Mouse (Mus musculus) spleen, adult 18-20 months (tissue): Measurements from ENCODE around the gene Uba2.
A peak's percentile ranks its signal among the peaks of the same experiment; 100 is the strongest.
"Not testable (repeated sequence)": the region's sequence is repeated elsewhere in the genome, so short reads cannot be mapped to it uniquely, and the experiment has no call there.

Experiments used
- DNase-seq, 2 experiments: peaks; one replicate each; pipeline ENCODE4 v3.0.0; 2022; ENCODE audit warnings: mixed read lengths in 2 of 2

The Uba2 gene

DNA sequence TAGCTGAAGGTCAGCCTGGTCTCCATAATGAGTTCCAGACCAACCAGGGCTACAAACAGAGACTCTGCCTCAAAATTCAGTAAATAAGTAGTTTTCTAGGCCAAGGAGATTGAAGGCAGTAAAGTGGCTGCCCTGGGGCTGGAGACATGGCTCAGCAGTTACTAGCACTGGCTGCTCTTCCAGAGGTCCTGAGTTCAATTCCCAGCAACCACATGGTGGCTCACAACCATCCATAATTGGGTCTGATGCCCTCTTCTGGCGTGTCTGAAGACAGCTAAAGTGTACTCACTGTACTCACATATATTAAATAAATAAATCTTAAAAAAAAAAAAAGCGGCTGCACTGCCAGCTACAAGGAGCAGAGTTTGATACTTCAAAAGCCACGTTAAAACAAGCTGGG lies 3.4 kb downstream of the Uba2 start:
- DNase-seq: no peak

DNA sequence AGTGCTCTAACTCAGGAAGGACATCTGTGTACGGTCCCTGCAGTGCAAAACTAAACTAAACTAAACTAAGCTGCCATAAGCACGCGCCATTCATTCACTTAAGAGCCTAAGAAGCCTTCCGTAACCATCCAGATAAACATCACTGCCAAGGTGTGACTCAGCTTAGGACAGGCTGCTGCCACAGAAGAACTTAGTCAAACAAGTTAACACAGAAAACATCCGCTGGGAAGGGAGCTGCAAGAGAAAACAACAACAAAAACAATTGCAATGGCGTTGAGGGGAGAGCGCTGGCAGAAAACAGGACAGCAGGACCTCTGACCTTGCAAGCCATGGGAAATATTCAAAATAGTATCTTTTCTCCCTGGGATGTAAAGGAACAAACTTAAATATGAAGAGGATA lies 4.7 kb downstream of the Uba2 start:
- DNase-seq: no peak

DNA sequence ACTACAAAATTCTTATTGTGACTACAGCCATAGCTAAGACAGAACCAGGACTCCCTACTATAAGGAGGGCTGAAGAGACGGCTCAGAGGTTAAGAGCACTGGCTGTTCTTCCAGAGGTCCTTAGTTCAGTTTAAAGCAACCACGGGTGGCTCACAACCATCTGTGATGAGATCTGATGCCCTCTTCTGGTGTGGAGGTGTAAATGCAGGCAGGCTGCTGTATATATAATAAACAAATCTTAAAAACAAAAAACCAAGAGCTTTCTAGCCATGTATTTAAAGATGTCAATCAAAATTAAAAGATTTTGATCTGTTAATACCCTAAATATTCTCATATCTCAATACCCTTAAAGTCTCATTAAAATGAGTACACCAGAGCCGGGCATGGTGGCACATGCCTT lies 10.2 kb downstream of the Uba2 start:
- DNase-seq: no peak

DNA sequence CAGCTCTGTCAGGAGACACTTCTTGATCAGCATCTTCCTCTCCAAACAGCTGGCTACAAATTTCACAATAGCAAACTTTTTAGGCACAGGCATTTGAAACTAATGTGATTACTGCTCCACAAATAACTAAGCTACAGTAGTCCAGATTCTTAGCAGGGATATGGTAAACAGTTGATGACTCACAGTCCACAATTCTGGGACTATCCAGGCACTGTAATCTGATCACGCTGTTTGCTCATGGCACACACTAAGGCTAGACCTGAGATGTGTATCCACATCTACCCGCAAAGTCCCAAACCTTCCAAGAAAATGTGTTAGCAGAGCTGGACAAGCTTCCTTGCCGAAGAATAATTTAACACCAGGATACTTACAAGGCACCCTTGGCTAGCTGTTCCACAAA lies 11.4 kb downstream of the Uba2 start:
- DNase-seq: no peak

DNA sequence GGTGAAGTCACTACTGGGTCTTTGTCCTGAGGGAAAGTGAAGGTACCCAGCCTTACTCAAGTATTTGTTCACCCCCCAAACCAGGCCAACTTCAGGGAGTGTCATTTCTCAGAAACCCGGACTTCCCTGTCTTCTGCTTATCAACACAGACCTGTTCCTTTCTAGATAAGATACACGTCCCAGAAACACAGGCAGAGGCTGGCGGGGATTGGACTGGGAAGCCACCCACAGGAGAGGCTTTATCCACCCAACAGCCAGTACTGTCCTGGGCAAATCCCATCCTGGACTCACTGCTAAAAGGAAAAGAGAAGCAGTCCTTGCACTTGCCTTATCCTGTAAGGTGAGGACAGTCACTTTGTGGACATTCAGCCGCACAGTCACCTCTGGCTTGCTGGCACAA lies 22.2 kb downstream of the Uba2 start:
- DNase-seq: no peak

DNA sequence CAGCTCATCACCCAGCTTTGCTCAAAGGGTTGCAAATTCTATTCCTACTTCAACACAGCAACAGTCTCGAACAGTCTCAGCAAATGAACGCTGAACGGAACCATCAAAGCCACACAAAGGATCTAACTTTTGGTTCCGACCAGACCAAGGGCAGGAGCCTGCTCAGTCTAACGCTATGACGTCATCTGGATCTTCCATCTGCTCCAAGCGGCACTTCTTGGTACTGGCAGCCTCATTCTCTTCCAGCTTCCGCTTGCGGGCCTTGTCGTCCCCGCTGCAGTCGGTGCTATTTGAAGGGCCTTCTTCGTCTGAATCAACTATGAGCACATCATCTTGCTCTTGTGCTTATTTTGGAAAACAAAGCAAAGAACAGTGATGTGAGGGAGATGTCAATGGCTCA lies 28.3 kb downstream of the Uba2 start:
- no peak for DNase-seq

DNA sequence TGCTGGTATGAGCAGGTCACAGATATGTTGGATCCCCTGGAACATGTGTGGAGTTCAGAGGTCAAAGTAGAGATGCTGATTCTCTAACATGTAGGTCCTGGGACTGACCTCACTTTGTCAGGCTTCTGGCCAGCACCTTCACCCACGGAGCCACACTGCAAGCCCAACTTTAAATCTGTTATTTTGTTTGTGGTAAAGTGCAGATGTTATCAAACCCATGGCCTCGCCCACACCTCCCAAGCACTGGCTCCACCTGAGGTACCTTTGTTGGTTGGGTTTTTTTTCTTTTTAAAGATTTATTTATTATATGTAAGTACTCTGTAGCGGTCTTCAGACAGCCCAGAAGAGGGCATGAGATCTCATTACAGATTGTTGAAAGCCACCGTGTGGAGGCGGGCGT lies 29.9 kb downstream of the Uba2 start:
- no peak for DNase-seq

DNA sequence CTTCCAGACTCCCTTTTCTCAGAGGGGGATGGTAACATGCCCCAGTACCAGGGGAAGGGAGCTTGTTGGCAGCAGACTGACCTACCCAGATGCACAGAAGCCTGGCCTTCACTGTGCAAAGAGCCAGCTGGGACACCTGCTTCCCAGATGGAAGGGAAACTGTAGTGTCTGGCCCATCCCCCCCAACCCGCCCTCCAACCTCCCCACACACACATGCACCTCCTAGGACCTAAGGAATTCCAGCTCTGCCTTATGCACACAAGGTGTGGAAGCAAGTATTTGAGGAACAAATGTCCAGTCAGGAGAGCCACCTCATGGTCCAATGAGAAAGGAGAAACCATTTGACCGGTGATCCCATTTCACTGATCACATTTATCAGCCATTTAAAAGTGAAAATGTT lies 35.1 kb downstream of the Uba2 start:
- no peak for DNase-seq

DNA sequence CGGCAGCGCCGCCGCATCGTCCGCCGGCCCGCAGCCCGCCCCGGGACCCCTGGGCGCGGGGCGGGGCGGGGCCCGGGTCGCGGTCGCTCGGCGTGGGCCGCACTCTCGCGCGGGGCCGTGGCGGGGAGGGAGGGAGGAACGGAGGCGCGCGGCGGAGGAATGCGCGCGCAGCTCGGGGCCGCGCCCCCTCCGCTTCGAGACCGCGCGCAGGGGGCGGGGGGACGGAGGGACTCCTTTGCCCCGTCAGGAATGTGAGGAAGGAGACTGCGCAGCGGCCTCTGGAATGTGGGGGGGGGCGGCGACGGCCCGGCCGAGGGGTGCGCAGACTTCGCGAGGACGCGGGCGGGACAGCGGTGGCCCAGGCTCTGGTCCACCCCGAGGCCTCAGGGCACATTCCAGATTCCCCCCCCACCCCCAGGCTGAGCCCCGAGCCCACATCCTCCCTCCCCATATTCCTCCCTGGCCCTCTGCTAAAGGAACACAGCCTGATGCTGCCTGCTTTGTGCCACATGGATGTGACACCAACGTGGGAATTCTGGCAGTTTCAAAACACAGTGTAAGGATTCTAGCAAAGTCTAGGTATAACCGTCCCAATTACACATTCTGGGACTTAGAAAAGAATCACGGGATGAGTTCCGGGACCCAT lies 36.2 kb downstream of the Uba2 start, which contains the start of gene Wtip:
Gene Wtip (minus strand): TSS at position 152 of the 646 bp plus-strand sequence.
- peak in 1 of 2 experiments; percentile 16 for DNase-seq

DNA sequence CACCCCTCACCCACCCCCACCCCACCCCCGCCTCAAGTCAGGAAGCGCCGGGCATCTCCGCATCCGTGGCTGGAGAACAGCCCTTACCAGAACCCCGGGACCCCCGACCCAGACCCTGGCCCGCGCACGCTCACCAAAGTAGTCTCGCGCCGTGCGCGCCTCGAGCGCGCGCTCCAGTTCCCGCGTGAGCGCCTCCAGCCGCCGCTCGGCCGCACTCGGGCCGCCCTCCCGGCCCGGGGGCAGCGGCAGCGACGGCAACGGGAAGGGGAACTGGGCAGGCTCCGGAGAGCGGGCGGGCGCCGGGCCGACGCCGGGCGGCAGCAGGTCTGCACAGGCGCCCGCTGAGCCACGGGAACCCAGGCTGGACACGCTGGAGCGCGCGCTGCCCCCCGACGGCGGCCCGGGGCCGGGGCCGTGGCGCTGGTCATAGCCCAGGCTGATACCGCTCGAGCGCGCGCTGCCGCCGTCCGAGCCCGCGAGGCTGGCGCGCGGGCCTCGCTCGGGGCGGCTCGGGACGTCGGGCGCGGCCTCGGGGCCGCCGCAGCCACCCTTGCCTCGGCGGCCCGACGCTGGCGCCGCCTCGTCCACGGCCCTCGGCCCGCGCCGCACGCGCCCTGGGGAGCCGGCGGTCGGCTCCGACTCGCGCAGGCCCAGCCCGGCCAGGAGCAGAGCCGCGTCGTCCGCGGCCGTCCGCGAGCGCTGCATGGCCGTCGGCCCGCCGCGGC lies 36.9 kb downstream of the Uba2 start:
- DNase-seq: no peak

DNA sequence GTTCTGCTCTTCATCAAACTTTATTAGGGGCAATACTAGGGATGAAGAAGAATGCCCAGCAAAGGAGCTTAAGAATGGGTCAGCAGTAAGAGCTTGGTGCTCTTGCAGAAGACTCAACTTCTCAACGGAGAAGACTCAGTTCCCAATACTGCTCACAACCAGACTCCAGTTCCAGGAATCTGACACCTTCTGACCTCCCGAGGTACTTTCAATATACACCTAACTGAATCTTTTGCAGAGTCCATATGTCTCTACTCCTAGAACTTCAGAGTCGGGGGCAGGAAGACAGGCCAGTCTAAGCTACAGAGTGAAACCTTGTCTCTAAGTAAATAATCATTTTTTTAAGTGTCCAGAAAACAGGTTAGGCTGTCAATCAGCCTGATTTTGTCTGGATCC lies 37.4 kb downstream of the Uba2 start:
- no peak for DNase-seq

DNA sequence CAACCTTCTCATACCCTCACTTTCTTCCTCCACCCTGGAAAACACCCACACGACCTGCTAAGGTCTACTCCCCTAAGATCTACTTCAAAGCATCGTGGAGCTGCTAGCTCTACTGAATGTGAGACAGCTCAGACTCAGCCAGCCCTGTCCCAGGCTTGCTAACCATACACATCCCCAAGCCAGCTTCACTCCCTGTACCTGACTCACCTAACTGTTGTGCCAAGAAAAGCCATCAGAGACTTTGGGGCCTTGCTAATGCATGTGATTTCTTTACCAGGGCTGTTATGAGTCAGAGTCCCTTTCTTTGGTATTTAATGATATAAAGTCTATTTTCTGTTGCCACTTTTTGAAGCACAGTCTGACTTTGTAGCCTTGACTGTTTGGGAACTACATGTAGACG lies 38.3 kb downstream of the Uba2 start:
- DNase-seq: no peak

DNA sequence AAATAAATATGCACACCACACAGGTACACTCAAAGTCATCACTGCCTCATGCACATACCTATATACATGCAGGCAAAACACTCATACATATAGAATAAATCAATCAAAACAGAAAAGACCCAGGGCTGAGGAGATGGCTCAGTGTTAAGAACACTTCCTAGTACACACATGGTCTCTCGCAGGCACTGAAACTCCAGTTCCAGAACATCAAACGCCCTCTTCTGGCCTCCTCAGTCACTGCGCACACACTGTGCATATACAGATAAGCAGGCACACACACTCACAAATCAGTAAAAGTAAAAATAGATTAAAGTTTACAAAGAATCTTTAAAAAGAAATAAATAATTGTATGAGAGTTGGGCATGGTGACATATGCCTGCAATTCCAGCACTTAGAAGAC lies 43.1 kb downstream of the Uba2 start:
- DNase-seq: no peak

DNA sequence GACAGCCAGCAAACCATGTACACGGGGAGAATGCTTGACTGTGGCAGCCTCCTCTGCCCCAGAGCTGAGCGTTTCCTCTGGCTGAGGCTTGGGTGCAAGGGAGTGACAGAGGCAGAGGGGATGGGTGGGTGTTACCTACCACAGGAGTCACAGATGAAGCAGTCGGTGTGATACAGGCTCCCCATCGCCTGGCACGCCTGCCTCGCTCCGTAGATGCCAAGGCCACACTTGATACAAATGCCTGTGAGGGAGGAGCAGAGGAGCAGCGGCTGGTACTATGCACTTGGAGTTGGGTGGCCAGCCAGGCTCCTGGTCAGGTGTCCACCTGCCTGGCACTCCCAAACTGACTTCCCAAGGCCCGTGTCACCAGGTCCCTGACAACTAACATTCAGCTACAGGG lies 44.1 kb downstream of the Uba2 start:
- DNase-seq: no peak

DNA sequence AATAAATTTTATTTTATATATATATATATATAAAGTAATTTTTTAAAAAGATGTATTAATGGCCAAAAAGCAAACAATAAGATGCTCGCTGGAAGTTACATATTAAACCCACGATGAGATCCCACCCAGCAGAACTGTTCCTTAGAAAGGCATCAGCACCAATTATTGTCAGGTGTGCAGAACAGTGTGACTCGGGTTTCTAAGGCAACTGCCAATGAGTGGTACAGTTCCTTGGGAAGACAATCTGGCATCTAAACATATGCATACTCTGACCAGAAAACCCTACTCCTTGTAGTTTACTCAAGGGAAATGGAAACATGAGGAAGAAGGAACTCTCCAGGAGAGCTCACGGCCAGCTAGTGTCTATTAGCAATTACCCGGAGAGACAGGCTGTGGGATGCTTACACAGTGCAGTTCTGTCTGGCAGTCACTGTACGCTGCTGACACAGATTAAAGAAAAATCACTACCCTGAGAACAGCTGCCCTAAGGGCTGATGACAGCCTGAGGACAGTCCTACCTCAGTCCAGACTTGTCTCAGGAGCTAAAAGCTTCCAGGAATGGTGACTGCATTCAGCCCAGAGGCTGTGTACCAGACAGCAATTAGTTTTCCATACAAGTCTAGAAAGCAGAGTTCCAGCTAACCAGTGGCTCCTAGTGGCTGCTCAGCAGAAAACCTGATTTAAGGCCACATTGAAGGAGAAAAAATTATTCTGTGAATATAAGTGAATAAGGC lies 46.2 kb downstream of the Uba2 start:
- DNase-seq: no peak

DNA sequence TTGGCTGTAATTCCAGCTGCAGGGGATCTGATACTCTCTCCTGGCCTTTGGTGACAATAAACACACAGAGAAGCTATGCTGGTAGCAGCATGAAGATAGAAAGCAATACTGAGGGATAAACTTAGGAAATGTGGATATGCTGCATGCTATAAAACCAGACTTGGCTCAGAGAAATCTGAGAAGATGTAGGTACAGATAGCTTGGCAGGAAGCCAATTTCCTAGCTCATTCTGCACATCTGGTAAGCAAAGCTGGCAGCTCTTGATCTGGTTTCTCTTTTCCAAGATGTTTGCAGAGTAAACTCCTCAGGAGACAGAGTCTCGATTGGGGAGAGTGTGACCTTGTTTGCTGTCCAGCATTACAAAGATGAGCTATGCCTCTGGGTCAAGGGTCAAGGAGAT lies 48.8 kb downstream of the Uba2 start:
- DNase-seq: not testable (repeated sequence)

DNA sequence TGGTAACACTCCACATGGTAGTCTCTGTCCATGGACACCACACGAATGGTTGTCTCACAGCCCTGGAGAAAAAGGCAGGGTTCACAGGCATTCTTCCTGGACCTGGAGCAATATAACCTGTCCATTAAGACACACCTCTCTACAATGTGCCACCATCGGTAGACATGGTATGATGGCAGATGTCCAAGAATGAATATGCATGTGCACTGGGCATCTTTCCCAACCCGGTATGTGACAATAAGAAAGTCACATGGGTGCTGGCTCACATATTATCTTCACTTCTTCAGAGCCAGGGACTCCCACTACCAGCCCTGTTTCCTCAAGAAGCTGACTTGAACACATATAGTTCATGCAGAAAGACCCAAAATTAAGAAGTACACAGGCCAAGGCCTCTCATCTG lies 52.8 kb downstream of the Uba2 start:
- DNase-seq: no peak

DNA sequence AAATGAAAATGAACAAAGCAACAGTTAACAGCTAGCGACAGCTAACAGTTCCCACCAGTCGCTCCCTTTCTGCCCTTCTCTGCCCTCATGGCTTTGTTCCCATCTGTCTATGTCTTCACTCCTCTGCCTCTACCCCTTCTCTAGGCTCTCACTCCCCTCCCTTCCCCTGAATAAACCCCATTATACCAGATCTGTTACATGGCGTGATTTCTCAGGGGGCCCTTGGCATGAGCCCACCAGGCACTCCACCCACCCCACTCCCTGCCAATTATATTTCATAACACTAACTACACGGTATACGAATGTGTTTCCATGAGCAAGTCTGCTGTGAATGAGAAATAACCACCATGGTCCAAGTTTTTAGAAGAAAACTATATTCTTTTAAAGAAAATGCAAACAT lies 60.2 kb downstream of the Uba2 start:
- no peak for DNase-seq

DNA sequence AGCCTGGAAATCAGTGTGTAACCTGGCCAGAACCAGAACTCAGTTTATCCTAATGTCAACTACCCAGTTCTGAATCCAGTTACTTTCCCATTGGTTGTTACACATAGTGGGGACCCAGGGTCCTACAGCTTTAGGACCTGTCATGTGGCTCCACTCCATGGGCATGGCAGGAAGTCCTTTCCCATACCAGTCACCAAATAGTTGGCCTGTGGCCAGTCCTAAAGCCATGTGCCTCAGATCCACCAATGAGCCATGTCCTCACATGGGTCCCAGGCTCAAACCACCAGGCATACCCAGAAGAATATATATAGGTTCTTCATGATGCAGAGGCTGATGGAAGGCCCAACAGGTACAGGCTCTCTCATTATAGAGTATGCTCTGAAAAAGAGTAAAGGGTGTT lies 68.1 kb downstream of the Uba2 start:
- DNase-seq: no peak

DNA sequence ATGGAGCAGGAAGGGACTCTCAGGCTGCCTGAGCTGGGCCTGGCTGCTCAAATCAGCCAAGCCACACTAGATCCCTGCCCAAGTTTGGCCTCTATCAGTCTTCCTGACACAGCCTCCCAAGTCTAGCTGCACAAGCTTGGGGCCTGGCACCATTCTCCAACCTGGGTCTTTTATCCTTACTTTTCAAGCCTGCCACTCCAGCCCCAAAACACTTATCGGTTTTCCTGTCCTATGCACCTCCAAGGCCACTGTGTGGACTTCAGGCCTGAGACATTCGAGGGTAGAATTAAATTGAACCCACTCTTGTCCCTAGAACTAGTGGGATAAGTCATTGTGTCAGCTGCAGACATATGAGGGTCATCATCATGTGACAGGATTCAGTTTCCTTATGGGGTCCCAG lies 69.4 kb downstream of the Uba2 start:
- no peak for DNase-seq

DNA sequence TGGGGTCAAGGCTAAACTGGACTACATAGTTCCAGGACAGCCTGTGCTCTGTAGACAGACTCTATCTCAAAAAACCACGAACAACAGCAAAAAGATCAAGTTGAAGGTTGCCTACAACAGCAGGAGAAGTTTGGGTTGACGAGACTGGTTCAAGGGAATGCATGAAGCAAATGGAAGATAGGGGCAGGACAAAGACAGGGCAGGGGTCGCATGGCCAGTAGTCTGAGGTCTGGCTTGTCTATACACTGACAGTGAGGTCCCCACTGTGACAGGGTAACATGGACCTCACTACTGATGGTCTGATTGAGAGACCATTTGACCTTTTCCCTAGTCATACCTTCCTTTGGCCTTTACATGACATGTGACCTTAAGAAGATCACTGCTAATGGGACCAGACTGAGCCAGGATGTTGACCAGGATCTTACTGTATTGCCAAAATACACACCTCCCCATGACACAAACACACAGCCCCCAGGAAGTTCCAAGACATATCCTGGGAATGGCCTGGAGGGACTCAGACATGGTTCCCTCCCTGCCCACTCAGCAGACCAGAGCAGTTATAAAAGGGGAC lies 74.4 kb downstream of the Uba2 start, which contains the start of gene Scgb1b30:
Gene Scgb1b30 (plus strand): TSS at position 521 of the 571 bp plus-strand sequence.
- DNase-seq: no peak
